Comparison of ENCODE assay signal across 25 mouse cellular contexts in the genomic region with DNA sequence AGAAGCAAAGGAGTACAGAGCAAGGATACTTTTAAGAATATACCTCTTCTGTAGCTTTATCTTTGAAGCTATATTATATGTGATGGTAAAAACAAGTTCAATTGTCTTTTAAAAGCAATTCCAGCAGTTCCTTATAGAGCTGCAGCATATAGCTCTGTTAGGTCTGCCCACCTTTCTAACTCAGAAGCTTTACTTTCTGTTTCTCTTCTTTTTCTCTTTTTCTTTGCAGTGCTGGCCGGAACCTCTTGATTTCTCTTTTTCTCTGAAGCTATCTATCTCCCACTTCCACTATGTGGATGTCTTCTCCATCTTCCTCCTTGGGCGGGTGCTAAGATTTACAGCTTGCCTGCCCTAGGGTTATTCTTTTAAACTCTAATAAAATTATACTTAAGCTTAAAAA.
"Had no signal": no experiment of that assay in that cellular context is flagged by ENCODE, and none has a peak within 500 bp of the region (broad histone marks: within the 10 kb centered on the region; RNA-seq: fewer than 3 reads in every experiment).

No protein-coding gene starts in this region.

- H3K4me1 ChIP-seq: embryonic facial prominence, embryonic 10.5 days; embryonic facial prominence, embryonic 12.5 days; embryonic facial prominence, embryonic 13.5 days; embryonic facial prominence, embryonic 15.5 days; forebrain, embryonic 10.5 days; forebrain, embryonic 12.5 days; forebrain, embryonic 13.5 days; forebrain, embryonic 15.5 days; heart, embryonic 10.5 days had no signal

- H3K27me3 ChIP-seq: embryonic facial prominence, embryonic 12.5 days; embryonic facial prominence, embryonic 13.5 days; embryonic facial prominence, embryonic 15.5 days; forebrain, embryonic 12.5 days; forebrain, embryonic 13.5 days; forebrain, embryonic 15.5 days had no signal

- H3K4me2 ChIP-seq: embryonic facial prominence, embryonic 12.5 days; embryonic facial prominence, embryonic 13.5 days; embryonic facial prominence, embryonic 15.5 days; forebrain, embryonic 12.5 days; forebrain, embryonic 13.5 days; forebrain, embryonic 15.5 days had no signal

- DNase-seq: cerebellum, adult 9-10 months; cerebellum, adult 9-11 months; cerebellum, postnatal 10 days; cerebellum, postnatal 14 days; cerebellum, postnatal 25 days; cerebellum, postnatal 36 days; embryo, embryonic 11 days; gastrocnemius, adult 2 months; gastrocnemius, postnatal 10 days; gastrocnemius, postnatal 14 days; gastrocnemius, postnatal 25 days; gastrocnemius, postnatal 36 days; heart, adult 2 months had no signal

- H3K9me3 ChIP-seq: embryonic facial prominence, embryonic 10.5 days; embryonic facial prominence, embryonic 12.5 days; embryonic facial prominence, embryonic 13.5 days; embryonic facial prominence, embryonic 15.5 days; forebrain, embryonic 10.5 days; forebrain, embryonic 12.5 days; forebrain, embryonic 13.5 days; forebrain, embryonic 15.5 days; heart, embryonic 10.5 days had no signal

- H3K36me3 ChIP-seq: embryonic facial prominence, embryonic 10.5 days; embryonic facial prominence, embryonic 12.5 days; embryonic facial prominence, embryonic 13.5 days; embryonic facial prominence, embryonic 15.5 days; forebrain, embryonic 10.5 days; forebrain, embryonic 12.5 days; forebrain, embryonic 15.5 days; heart, embryonic 10.5 days had no signal

- ATAC-seq: forebrain, embryonic 13.5 days; forebrain, embryonic 14.5 days; forebrain, embryonic 15.5 days; forebrain, embryonic 16.5 days had no signal

- H3K9ac ChIP-seq: embryonic facial prominence, embryonic 12.5 days; embryonic facial prominence, embryonic 13.5 days; embryonic facial prominence, embryonic 15.5 days; forebrain, embryonic 12.5 days; forebrain, embryonic 13.5 days; forebrain, embryonic 15.5 days had no signal

- H3K27ac ChIP-seq: embryonic facial prominence, embryonic 10.5 days; embryonic facial prominence, embryonic 12.5 days; embryonic facial prominence, embryonic 13.5 days; embryonic facial prominence, embryonic 15.5 days; forebrain, embryonic 10.5 days; forebrain, embryonic 12.5 days; forebrain, embryonic 13.5 days; forebrain, embryonic 15.5 days; gastrocnemius, adult 2 months; heart, adult 2 months; heart, embryonic 10.5 days had no signal

- H3K4me3 ChIP-seq: embryonic facial prominence, embryonic 10.5 days; embryonic facial prominence, embryonic 12.5 days; embryonic facial prominence, embryonic 13.5 days; embryonic facial prominence, embryonic 15.5 days; erythroblast, embryonic 14.5 days; forebrain, embryonic 10.5 days; forebrain, embryonic 12.5 days; forebrain, embryonic 13.5 days; forebrain, embryonic 15.5 days; gastrocnemius, adult 2 months; heart, adult 2 months; heart, embryonic 10.5 days had no signal
